Mouse (Mus musculus) erythroid progenitor cell, adult 5-6 weeks (primary cell): ENCODE data around the gene Camta2. TPM values are rescaled to one million over a fixed set of nuclear protein-coding genes. Genes with fewer than 3 reads are reported as not detected.

Experiments used
- ATAC-seq: replicated peaks from 2 replicates; pipeline ENCODE4 v1.8.0; 2016; ENCODE audit warnings: moderate number of reproducible peaks, mild to moderate bottlenecking, moderate TSS enrichment, inconsistent platforms; ENCODE audit not compliant: poor library complexity, low FRiP score, severe bottlenecking
- total RNA-seq, 2 experiments: library from RNA; stranded (forward) in 1 of 2; stranded (reverse) in 1 of 2; fragments of 150-400 nt in 1 of 2; fragments of 186-747, 209-891 nt in 1 of 2; gene quantifications; 2 replicates each; pipeline versions ENCODE4 v1.2.3 to v1.2.4; 2015 to 2017; ENCODE audit warnings: low replicate concordance in 2 of 2

The Camta2 gene
- total RNA-seq, 2 experiments from 2014 or later, result 0.45 to 17.6 TPM

- no peak for ATAC-seq
Measured at GRCm38 (mm10) chr11:70697376-70697775, 9.5 kb upstream of the Camta2 start.

GRCm38 (mm10) chr11:70693504-70693903 lies 5.6 kb upstream of the Camta2 start:
- ATAC-seq, result no peak

GRCm38 (mm10) chr11:70689578-70689977 lies 1.7 kb upstream of the Camta2 start:
- ATAC-seq, result no peak

- ATAC-seq, result no peak
Measured at GRCm38 (mm10) chr11:70688372-70688771, 467 bp upstream of the Camta2 start.

- 0 out of 2 replicates have a peak, but pooled peaks have one; percentile 47 for ATAC-seq
Measured at GRCm38 (mm10) chr11:70686901-70687566, 871 bp downstream of the Camta2 start.

- no peak for ATAC-seq
Measured at GRCm38 (mm10) chr11:70683640-70684039, 4.3 kb downstream of the Camta2 start.

- no peak for ATAC-seq
Measured at GRCm38 (mm10) chr11:70681897-70682581, 5.9 kb downstream of the Camta2 start.

GRCm38 (mm10) chr11:70681170-70681569 lies 6.7 kb downstream of the Camta2 start:
- no peak for ATAC-seq

- no peak for ATAC-seq
Measured at GRCm38 (mm10) chr11:70679894-70680293, 8.0 kb downstream of the Camta2 start.

- ATAC-seq, result no peak
Measured at GRCm38 (mm10) chr11:70679361-70679760, 8.5 kb downstream of the Camta2 start.

- no peak for ATAC-seq
Measured at GRCm38 (mm10) chr11:70678576-70678975, 9.3 kb downstream of the Camta2 start.

- ATAC-seq, result no peak
Measured at GRCm38 (mm10) chr11:70678092-70678491, 9.8 kb downstream of the Camta2 start.

GRCm38 (mm10) chr11:70674501-70674900 lies 13.4 kb downstream of the Camta2 start:
- ATAC-seq, result no peak

GRCm38 (mm10) chr11:70674014-70674413 lies 13.9 kb downstream of the Camta2 start:
- no peak for ATAC-seq

GRCm38 (mm10) chr11:70671333-70672047 lies 16.4 kb downstream of the Camta2 start:
- no peak for ATAC-seq

GRCm38 (mm10) chr11:70670483-70670882 lies 17.4 kb downstream of the Camta2 start:
- no peak for ATAC-seq

- peak; percentile 7 for ATAC-seq
Measured at GRCm38 (mm10) chr11:70669582-70670345, 18.1 kb downstream of the Camta2 start.

GRCm38 (mm10) chr11:70668771-70669505 lies 19.0 kb downstream of the Camta2 start, which contains the start of gene Spag7:
TSS of gene Spag7 (minus strand) at chr11:70669416.
- peak; percentile 86 for ATAC-seq

- peak; percentile 52 for ATAC-seq
Measured at GRCm38 (mm10) chr11:70668335-70668770, 19.6 kb downstream of the Camta2 start.
